Mouse (Mus musculus): Measurements from ENCODE around the gene Efna5.

DNA sequence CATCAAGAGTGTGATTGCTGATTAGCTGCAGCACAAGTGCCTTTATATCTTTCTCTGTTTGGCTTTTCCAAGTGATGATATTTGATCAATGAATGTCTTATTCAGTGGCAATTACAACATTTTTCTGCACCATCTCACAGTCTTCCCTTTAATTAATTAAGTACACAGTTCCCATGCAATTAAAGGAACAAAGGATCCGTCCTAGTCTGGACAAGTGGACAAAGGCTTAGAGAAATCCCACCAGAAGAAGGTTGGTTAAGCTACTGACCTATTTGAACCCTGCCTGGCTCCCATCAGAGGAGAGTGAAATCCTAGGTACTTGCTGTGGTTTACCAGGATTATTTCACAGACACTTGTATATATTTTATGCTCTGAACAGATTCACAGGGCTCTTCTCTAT lies 252.6 kb downstream of the Efna5 start:
- TF ChIP-seq CTCF (IDR thresholded peaks at IDR 0.05; ENCODE audit: borderline replicate concordance, extremely low read depth, insufficient read depth, insufficient read length) (no peak), POLR2A (IDR thresholded peaks at IDR 0.05; ENCODE audit: borderline replicate concordance, extremely low read depth, insufficient read depth, insufficient read length, poor library complexity, severe bottlenecking) (no peak)

Data from brain, embryonic 14.5 days (tissue).